Mouse (Mus musculus): ENCODE data around the gene Tceanc.

The Tceanc gene

GRCm38 (mm10) chrX:166495052-166495451 is 23.3 kb downstream of the Tceanc start:
- DNase-seq (ENCODE audit: low spot score in 2 of 2) = no peak

GRCm38 (mm10) chrX:166479365-166479983 is 38.9 kb downstream of the Tceanc start, which contains the start of gene Rab9:
Gene Rab9 (minus strand): TSS chrX:166479867.
- DNase-seq (ENCODE audit: low spot score in 2 of 2) = peak; percentile 81 to 85

GRCm38 (mm10) chrX:166478631-166479364 is 39.6 kb downstream of the Tceanc start:
- DNase-seq (ENCODE audit: low spot score in 2 of 2) = no peak

- no peak for DNase-seq (ENCODE audit: low spot score in 2 of 2)
Measured at GRCm38 (mm10) chrX:166477393-166477792, 41.0 kb downstream of the Tceanc start.

GRCm38 (mm10) chrX:166472612-166473011 is 45.8 kb downstream of the Tceanc start:
- DNase-seq (ENCODE audit: low spot score in 2 of 2) = no peak

- DNase-seq (ENCODE audit: low spot score in 2 of 2) = no peak
Measured at GRCm38 (mm10) chrX:166468321-166468720, 50.0 kb downstream of the Tceanc start.

GRCm38 (mm10) chrX:166455525-166455924 is 62.8 kb downstream of the Tceanc start:
- no peak for DNase-seq (ENCODE audit: low spot score in 2 of 2)

GRCm38 (mm10) chrX:166454331-166454730 is 64.0 kb downstream of the Tceanc start:
- DNase-seq (ENCODE audit: low spot score in 2 of 2) = no peak

- no peak for DNase-seq (ENCODE audit: low spot score in 2 of 2)
Measured at GRCm38 (mm10) chrX:166453532-166453931, 64.8 kb downstream of the Tceanc start.

Data from right cerebral cortex, adult 2 months (tissue).